Mouse (Mus musculus) intestine, embryonic 14.5 days (tissue): Measurements from ENCODE around the gene Ifitm10. TPM values are rescaled to one million over a fixed set of nuclear protein-coding genes. Genes with fewer than 3 reads are reported as not detected.

Experiments
- ATAC-seq: fragments of 200-750 bp; cut with Nextera tagmentation; replicated peaks from 2 replicates; pipeline ENCODE4 v1.8.0; 2017; ENCODE audit warnings: low read depth, moderate number of reproducible peaks, moderate TSS enrichment, moderate library complexity; ENCODE audit not compliant: low FRiP score, low TSS enrichment
- DNase-seq: peaks from one replicate; pipeline ENCODE4 v3.0.0-alpha.2; 2018; ENCODE audit warnings: low spot score
- H3K27ac ChIP-seq: fragments of 300-500 bp; sonication (generic); 2 replicates; pipeline ENCODE4 v1.5.1; 2014; ENCODE audit warnings: low read depth, mild to moderate bottlenecking, control low read depth
- H3K27me3 ChIP-seq: fragments of 300-500 bp; sonication (generic); replicated peaks from 2 replicates; pipeline ENCODE4 v1.6.1; 2014; ENCODE audit warnings: low read length, control low read depth; ENCODE audit not compliant: control insufficient read depth, insufficient read depth
- H3K36me3 ChIP-seq: fragments of 300-500 bp; sonication (generic); 2 replicates; pipeline ENCODE4 v1.6.1; 2014; ENCODE audit warnings: low read length, control low read depth; ENCODE audit not compliant: control insufficient read depth, insufficient read depth
- H3K4me1 ChIP-seq: fragments of 300-500 bp; sonication (generic); replicated peaks from 2 replicates; pipeline ENCODE4 v1.6.1; 2014; ENCODE audit warnings: low read length, control low read depth, mixed read lengths; ENCODE audit not compliant: control insufficient read depth, insufficient read depth
- H3K4me2 ChIP-seq: fragments of 300-500 bp; sonication (generic); 2 replicates; pipeline ENCODE4 v1.6.1; 2014; ENCODE audit warnings: low read length
- H3K4me3 ChIP-seq: fragments of 300-500 bp; sonication (generic); 2 replicates; pipeline ENCODE4 v1.5.1; 2014; ENCODE audit warnings: low read depth, low read length, control low read depth, mixed read lengths
- H3K9ac ChIP-seq: fragments of 300-500 bp; sonication (generic); 2 replicates; pipeline ENCODE4 v1.6.1; 2014; ENCODE audit warnings: mild to moderate bottlenecking, low read length
- H3K9me3 ChIP-seq: fragments of 300-500 bp; sonication (generic); 2 replicates; pipeline ENCODE4 v1.6.1; 2016; ENCODE audit warnings: low read length, control low read depth; ENCODE audit not compliant: control insufficient read depth
- WGBS: fragments of 180-500 bp; shearing (Covaris S2); extraction: QIAGEN DNeasy Blood & Tissue Kit; methylation state at CpG from one replicate; pipeline ENCODE4 v1.1.7; 2014; 5-methylcytosine and 5-hydroxymethylcytosine counted together
- polyA plus RNA-seq: library from polyadenylated mRNA; unstranded; fragments of >200 nt; fragmentation: Nextera tagmentation; extraction: Ambion mirVana; gene quantifications from 2 replicates; pipeline ENCODE4 v1.2.1, GENCODE M21; 2014

Gene Ifitm10
- polyA plus RNA-seq, 1 experiment from 2014 or later = 1.7 TPM

DNA sequence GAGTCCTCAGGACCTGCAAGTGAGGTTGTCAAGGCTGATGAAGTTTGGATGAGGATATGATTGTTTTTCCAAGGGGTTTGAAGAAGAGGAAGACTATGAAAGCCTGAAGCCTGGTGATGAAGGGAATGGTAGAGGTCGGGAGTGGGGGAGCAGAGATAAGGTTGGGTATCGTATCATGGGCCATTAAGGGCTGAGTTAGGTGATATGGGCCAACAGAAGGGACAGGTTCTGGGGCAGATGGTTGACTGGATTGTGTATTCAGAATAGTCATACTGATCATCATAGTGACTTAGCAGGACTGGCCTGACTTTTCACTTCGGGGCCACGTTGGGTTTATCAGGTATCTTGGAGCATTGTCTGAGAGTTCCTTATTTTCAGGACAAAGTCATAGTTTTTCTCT lies 21.9 kb upstream of the Ifitm10 start:
- Histone ChIP-seq H3K9me3 (no peaks in the 10 kb centered on the region), H3K4me1 (no peaks in the 10 kb centered on the region), H3K4me2 (no peak overlapping the region), H3K27ac (no peak overlapping the region), H3K36me3 (no peaks in the 10 kb centered on the region), H3K27me3 (no peaks in the 10 kb centered on the region), H3K4me3 (no peak overlapping the region), H3K9ac (no peak overlapping the region)
- WGBS = 87% methylated on average over 4 of the region's 4 CpGs
- ATAC-seq = no peak
- DNase-seq = no peak

DNA sequence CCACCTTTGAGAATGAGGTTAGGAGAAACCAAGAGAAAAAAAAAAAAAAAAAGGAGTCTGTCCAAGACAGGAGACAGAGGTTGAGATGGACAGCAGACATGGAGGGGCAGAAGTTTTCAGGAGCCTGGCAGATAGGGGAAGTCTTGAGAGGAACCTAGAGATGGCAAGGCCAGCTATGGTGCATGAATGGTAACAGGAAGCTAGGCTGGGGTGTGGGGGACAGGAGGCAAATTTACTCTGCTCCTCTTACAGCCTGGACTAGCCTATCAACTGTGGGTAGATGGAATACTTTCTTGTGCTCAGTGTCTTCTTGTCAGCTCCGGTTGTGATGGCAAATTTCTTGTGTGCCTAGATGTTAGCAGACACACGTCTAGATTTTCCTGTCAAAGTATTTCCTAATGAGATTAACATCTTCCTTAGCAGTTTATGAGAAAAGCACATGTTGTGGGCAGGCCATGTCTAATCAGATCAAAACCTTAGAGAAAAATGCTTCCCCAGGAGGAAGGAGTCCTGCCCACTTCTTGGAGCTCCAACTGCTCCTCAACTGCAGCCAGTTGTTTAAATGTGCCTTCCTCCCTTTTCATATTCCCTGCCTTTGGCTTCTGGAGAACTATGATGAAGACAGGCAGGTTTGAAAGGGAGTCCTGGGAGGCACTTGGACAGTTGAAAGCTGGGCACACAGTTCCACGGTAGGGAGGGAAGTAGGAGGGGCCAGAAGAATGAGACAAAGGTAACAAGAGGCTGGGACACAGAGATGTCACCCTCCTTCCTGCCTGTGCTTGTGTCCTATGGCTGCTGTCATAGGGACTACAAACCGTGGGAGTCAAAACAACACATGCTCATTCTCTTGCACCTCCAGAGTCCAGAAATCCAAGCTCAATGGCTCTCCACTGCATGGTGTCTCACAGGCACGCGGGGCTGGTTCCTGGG lies 21.0 kb upstream of the Ifitm10 start:
- DNase-seq (no peak), ATAC-seq (no peak)
- H3K27ac ChIP-seq = no peak overlapping the region
- H3K27me3 ChIP-seq = no peaks in the 10 kb centered on the region
- no peak overlapping the region for H3K9ac ChIP-seq
- no peak overlapping the region for H3K4me2 ChIP-seq
- 74% methylated on average over 6 of the region's 6 CpGs for WGBS
- H3K4me1 ChIP-seq = no peaks in the 10 kb centered on the region
- H3K9me3 ChIP-seq = no peaks in the 10 kb centered on the region
- H3K4me3 ChIP-seq = no peak overlapping the region
- no peaks in the 10 kb centered on the region for H3K36me3 ChIP-seq

DNA sequence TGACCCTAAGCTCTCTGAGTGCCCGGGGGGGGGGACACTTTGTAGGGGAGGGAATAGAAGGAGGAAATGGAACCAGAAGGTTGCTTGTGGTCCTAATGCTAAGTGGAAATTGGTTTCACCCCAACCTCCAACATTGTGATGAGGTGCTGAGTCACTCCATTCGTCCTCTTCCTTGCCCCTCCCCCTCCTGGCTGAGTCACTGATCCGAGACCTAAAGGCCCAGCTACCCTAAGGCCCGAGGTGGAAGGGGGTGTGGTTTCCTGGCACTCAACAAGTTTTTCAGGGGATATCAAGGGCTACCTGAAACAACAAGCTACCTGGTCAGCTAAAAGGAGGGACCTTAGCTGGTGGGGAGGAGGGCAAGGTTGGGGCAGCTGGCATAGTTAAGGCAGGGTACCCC lies 19.6 kb upstream of the Ifitm10 start:
- DNase-seq = no peak
- Histone ChIP-seq H3K27ac (no peak overlapping the region), H3K4me3 (no peak overlapping the region), H3K9me3 (no peaks in the 10 kb centered on the region), H3K4me2 (no peak overlapping the region), H3K36me3 (no peaks in the 10 kb centered on the region), H3K4me1 (no peaks in the 10 kb centered on the region), H3K9ac (no peak overlapping the region), H3K27me3 (no peaks in the 10 kb centered on the region)
- 33% methylated on average over 4 of the region's 4 CpGs for WGBS
- no peak for ATAC-seq

DNA sequence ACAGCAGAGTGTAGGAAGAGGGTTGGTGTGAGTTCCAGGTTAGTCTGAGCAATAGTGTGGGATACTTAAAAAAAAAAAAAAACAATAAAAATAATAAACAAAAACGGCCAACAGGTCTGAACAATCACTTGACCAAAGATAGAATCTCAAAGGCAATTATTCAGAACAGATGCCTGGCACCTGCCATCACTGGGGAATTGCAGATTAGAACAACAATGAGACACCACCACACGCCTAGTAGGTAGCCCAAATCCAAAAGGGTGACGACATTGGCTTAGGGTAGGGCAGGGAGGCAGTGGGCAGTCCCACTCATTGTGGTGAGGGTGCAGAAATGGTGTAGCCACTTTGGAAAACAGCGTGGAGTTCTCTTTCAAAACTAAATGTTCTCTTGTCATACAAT lies 18.1 kb upstream of the Ifitm10 start:
- no peaks in the 10 kb centered on the region for H3K27me3 ChIP-seq
- no peak overlapping the region for H3K4me3 ChIP-seq
- no peaks in the 10 kb centered on the region for H3K9me3 ChIP-seq
- peaks cover 6% of the 10 kb centered on the region for H3K4me1 ChIP-seq
- no peak overlapping the region for H3K9ac ChIP-seq
- WGBS = 62% methylated on average over 4 of the region's 4 CpGs
- H3K36me3 ChIP-seq = no peaks in the 10 kb centered on the region
- ATAC-seq (no peak), DNase-seq (no peak)
- no peak overlapping the region for H3K4me2 ChIP-seq
- no peak overlapping the region for H3K27ac ChIP-seq

DNA sequence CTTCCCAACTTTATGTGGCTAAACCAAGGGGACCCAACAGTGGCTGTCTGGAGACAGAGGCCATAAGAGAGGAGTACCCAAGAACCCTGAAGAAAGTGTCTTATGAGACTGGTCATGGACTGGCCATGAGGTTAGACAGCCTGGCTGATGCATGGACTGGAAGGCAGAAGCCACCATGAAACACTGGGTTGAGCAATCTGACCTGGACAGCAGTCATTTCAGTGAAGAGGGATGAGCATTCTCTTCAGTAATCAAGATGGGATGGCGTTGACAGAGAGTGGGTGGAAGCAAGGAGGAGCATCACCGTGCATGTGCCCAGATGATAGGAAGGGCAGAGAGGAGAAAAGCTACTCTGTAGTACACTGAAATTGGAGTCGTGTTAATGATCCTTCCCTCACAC lies 17.6 kb upstream of the Ifitm10 start:
- Histone ChIP-seq H3K9ac (no peak overlapping the region), H3K27ac (no peak overlapping the region), H3K9me3 (no peaks in the 10 kb centered on the region), H3K27me3 (no peaks in the 10 kb centered on the region), H3K4me1 (peaks cover 10% of the 10 kb centered on the region), H3K4me2 (no peak overlapping the region), H3K4me3 (no peak overlapping the region), H3K36me3 (no peaks in the 10 kb centered on the region)
- DNase-seq (no peak), ATAC-seq (no peak)
- 79% methylated on average over 3 of the region's 3 CpGs for WGBS

DNA sequence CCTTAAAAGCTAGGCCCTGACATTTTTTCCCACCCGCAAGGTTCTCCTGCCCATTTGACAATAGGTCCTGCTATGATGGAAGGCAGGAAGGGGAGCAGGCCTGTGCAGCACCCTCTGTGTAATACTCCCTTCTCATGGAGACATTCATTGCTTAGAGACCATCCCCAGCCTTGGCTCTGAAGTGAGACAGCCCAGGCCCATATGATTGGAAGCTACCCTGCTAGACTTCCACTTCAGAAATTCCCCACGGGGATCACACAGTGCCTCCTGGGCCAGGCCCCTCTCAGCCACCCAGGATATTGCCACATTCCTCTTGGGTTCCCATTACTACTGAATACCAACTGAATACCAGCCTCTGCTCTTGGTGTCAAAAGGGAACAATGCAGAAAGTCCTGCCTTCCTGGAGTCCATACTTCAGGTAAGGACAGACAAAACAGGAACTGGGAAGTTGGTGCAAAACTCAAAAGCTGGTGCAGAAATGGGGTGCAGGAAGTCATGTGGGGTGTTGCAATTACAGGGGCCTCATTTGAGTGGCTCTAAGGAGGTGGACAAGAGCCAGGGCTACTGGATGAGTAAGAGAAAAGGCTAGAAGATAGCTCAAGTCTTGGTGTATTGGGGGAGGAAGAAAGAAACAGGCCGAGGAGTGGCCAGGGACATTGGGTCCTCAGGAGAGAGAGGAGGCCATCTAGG lies 16.6 kb upstream of the Ifitm10 start:
- ATAC-seq (no peak), DNase-seq (no peak)

DNA sequence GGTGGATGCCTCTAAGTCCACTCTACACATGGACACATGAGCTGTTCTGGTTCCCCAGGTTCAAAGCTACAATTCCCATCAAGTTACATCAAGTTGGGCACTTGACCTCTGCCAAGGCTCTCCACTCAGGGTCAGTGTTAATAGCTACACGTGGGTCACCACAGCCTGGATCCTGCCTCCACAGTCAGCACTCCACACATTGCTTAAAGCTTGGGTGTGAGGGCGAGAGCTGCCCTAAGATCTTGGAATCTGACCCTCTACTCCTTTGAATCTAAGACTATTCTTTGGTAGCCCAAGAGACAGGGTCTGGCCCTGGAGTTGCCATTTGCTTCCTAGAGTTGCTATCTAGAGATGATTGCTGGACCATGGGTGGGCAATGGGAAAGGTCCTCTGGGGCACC lies 15.2 kb upstream of the Ifitm10 start:
- 100% methylated on average over 2 of the region's 2 CpGs for WGBS
- ATAC-seq = no peak

More for the DNA sequence above, 16.6 kb upstream of the Ifitm10 start:
- H3K27me3 ChIP-seq = no peaks in the 10 kb centered on the region
- no peak overlapping the region for H3K4me3 ChIP-seq
- peaks cover 13% of the 10 kb centered on the region for H3K4me1 ChIP-seq
- no peaks in the 10 kb centered on the region for H3K9me3 ChIP-seq
- no peak overlapping the region for H3K4me2 ChIP-seq
- H3K36me3 ChIP-seq = peaks cover 4% of the 10 kb centered on the region
- 86% methylated on average over 3 of the region's 3 CpGs for WGBS
- H3K9ac ChIP-seq = no peak overlapping the region
- H3K27ac ChIP-seq = no peak overlapping the region

DNA sequence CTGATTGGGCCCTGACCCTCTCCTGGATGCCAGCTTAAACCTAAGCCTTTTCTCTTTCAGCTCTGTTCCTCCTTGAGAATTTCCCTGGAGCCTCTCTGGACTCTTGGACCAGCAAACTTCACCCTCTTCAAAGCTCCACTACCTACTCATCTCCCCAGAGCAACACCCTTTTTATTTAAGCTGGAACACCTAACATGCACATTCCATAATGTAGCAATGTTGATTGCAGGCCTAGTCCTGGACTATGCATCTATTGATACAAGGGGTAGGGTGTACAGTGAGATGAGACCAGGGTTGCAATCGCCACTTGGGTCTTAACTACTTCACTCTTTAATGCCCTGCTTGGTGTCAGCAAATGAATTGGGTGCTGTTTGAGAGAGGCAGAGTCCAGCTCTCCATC lies 14.6 kb upstream of the Ifitm10 start:
- peaks cover 13% of the 10 kb centered on the region for H3K4me1 ChIP-seq
- no peaks in the 10 kb centered on the region for H3K9me3 ChIP-seq
- peak overlapping the region; percentile 96 for H3K4me3 ChIP-seq
- H3K9ac ChIP-seq = no peak overlapping the region
- no peaks in the 10 kb centered on the region for H3K27me3 ChIP-seq
- peaks cover 23% of the 10 kb centered on the region for H3K36me3 ChIP-seq
- WGBS = 89% methylated on average over 1 of the region's 1 CpGs
- DNase-seq = no peak
- ATAC-seq = peak; percentile 32; the same call in 1 of the 2 replicates
- H3K27ac ChIP-seq = peak overlapping the region; percentile 73; the same call in 1 of the 2 replicates
- H3K4me2 ChIP-seq = peak overlapping the region; percentile 89

More for the DNA sequence above, 15.2 kb upstream of the Ifitm10 start:
- H3K4me3 ChIP-seq = no peak overlapping the region
- H3K9me3 ChIP-seq = no peaks in the 10 kb centered on the region
- no peak overlapping the region for H3K4me2 ChIP-seq
- peaks cover 13% of the 10 kb centered on the region for H3K4me1 ChIP-seq
- no peaks in the 10 kb centered on the region for H3K27me3 ChIP-seq
- H3K27ac ChIP-seq = no peak overlapping the region
- peaks cover 18% of the 10 kb centered on the region for H3K36me3 ChIP-seq
- H3K9ac ChIP-seq = no peak overlapping the region
- no peak for DNase-seq
